Mouse (Mus musculus): ENCODE measurements around the gene Pmch.

Gene Pmch

DNA sequence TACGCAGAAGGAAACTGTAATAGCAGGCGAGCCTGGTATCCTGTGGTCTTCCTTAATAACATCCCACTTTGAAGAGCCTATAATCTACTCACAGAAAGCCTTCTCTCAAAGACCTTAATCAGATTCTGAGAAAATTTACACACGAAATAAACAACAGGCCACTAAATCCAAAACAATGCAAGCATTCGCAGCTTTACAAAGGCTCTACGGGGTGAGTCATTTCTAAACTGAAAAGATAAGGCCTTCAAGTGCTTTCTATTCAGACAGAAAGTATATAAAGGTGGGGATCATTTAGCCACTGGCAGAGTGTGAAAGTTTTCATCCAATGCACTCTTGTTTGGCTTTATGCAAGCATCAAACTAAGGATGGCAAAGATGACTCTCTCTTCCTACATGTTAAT is at the start of gene Pmch:
TSS of gene Pmch (plus strand) at position 301 of the 400 bp plus-strand sequence.
- no peak for DNase-seq (ENCODE audit: low read depth, low spot score)

GRCm38 (mm10) chr10:88044297-88044696 is 46.6 kb upstream of the Pmch start:
- DNase-seq (ENCODE audit: low read depth, low spot score), result no peak

DNA sequence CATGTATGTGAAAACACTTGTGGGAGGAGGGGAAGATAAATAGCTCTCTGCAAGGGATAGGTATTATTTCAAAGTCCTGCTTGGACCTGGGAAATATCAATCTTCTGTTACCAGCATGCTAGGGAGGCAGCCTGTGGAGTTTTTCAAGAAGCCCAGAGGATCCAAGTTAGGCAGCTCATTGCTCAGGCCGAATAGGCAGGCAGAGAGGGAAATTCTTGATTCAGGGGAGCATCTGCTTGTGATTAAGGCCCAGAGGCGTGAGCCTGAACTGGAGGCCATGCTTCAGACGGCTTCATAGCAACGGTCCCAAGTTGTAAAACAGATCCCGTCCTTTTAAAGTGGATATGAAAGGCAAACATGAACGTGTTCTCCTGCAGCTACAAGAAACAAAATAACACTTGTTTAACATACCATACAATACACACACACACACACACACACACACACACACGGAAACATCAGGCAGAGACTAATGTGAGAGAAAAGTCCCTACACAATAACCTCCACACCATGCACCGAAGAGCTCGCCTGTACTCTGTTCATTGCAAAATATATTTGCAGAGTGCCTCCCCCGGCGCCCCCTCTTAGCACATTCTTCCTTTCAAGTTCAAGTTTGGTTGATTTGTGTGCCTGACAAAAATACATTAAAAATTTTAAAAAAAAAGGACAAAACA is 44.6 kb upstream of the Pmch start:
- no peak for DNase-seq (ENCODE audit: low read depth, low spot score)

GRCm38 (mm10) chr10:88054233-88054985 is 36.5 kb upstream of the Pmch start:
- DNase-seq (ENCODE audit: low read depth, low spot score), result no peak

GRCm38 (mm10) chr10:88056950-88057649 is 33.8 kb upstream of the Pmch start:
- DNase-seq (ENCODE audit: low read depth, low spot score), result no peak

- no peak for DNase-seq (ENCODE audit: low read depth, low spot score)
These were observed 27.4 kb upstream of the Pmch start for GRCm38 (mm10) chr10:88063436-88063835.

GRCm38 (mm10) chr10:88064872-88065271 is 26.0 kb upstream of the Pmch start:
- no peak for DNase-seq (ENCODE audit: low read depth, low spot score)

DNA sequence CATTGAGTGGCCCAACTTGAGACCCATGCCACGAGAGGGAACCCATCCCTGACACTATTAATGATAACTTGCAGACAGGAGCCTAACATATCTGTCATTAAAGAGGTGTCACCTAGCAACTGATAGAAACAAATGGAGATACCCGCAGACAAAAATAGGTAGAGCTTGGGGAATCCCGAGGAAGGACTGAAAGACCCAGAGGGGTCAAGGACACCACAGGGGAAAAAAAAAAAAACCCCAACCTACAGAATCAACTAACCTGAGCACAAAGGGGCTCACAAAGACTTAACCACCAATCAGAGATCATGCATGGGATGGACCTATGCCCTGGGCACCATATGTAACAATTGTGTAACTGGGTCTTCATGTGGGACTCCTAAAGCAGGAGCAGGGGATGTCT is 23.5 kb upstream of the Pmch start:
- no peak for DNase-seq (ENCODE audit: low read depth, low spot score)

- no peak for DNase-seq (ENCODE audit: low read depth, low spot score)
These were observed 15.3 kb downstream of the Pmch start for GRCm38 (mm10) chr10:88106169-88106568.

- no peak for DNase-seq (ENCODE audit: low read depth, low spot score)
These were observed 22.4 kb downstream of the Pmch start for GRCm38 (mm10) chr10:88113290-88113689.

DNA sequence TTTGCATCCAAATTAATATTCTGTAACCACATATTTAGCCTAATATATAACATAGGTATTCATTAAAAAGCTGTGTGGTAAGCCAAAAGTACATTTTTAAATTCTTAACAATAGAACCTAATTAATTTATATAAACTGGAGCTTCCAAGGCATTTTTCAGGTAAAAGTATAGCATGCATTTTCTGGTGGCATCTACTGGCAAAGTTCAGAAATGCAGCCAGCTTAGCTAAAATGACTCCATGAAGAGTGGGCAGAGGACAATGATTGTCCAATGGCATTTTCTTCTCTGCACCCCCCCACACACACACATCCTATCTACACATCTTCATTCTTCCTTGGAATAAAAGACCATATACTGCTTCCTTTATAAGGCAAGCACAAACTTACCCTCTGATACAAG is 28.8 kb downstream of the Pmch start:
- DNase-seq (ENCODE audit: low read depth, low spot score), result no peak

- no peak for DNase-seq (ENCODE audit: low read depth, low spot score)
These were observed 44.8 kb downstream of the Pmch start for GRCm38 (mm10) chr10:88135630-88136029.

All from c-Kit-negative CD71-positive TER-119-positive erythroid progenitor cells, embryonic 14.5 days (primary cell).